ENCODE assay signal across 16 mouse cellular contexts in the genomic region with DNA sequence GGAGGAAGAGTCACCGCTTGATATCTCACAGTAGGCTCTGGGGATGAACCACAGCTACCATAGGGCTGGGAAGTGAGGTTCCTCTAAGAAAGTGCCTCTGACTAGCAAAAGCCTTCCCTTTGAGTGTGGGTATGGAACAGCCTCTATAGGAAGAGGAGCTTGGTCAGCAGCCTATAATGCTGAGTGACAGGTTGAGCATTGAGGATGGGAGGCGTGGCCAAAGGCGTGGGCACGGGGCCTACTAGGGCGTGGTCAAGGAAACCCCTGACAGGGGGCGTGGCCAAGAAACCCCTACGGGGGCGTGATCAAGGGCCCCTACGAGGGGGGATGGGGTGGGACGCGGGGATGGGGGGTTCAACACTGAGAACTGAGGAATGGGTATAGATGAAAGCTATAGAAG.
DNase-seq lines count a peak whose midpoint lies in the region; ATAC-seq lines count a peak whose summit lies in the region.
"Had no signal": no experiment of that assay in that cellular context is flagged by ENCODE, and none has a peak within 500 bp of the region (broad histone marks: within the 10 kb centered on the region; RNA-seq: fewer than 3 reads in every experiment).

No protein-coding gene starts in this region.

- DNase-seq in liver (peak; percentile 42), ZHBTc4 (ENCODE audit: low read depth, low spot score) (peak; percentile 49)
- DNase-seq in liver, embryonic 11.5 days (ENCODE audit: low spot score) = no peak
- peak; percentile 81 for DNase-seq in embryo, embryonic 10 days (ENCODE audit: low spot score)
- DNase-seq in heart, postnatal 4 days = no peak
- DNase-seq: cerebellum, postnatal 14 days; lung, adult 18-20 months; right cerebral cortex, postnatal 14 days; thymus, postnatal 14 days had no signal

- WGBS in liver, embryonic 11.5 days = 18% methylated on average over 11 of the region's 11 CpGs
- 19% methylated on average over 11 of the region's 11 CpGs for WGBS in hindbrain, embryonic 13.5 days

- H3K36me3 ChIP-seq in liver, embryonic 11.5 days (ENCODE audit: control insufficient read depth, insufficient read depth, low read length) = no peaks in the 10 kb centered on the region
- no peaks in the 10 kb centered on the region for H3K36me3 ChIP-seq in hindbrain, embryonic 13.5 days
- H3K36me3 ChIP-seq: heart, embryonic 15.5 days; limb, embryonic 12.5 days had no signal

- no peak overlapping the region for H3K4me3 ChIP-seq in liver, embryonic 11.5 days (ENCODE audit: low read depth, low read length)
- H3K4me3 ChIP-seq in hindbrain, embryonic 13.5 days = no peak overlapping the region
- H3K4me3 ChIP-seq: heart, embryonic 15.5 days; limb, embryonic 12.5 days had no signal

- no peaks in the 10 kb centered on the region for H3K9me3 ChIP-seq in liver, embryonic 11.5 days (ENCODE audit: control insufficient read depth, low read length)
- no peaks in the 10 kb centered on the region for H3K9me3 ChIP-seq in hindbrain, embryonic 13.5 days
- H3K9me3 ChIP-seq: heart, embryonic 15.5 days; limb, embryonic 12.5 days had no signal

- H3K27me3 ChIP-seq in liver, embryonic 11.5 days (replicated peaks; ENCODE audit: control insufficient read depth, insufficient read depth, low read length) = no peaks in the 10 kb centered on the region
- H3K27me3 ChIP-seq in hindbrain, embryonic 13.5 days = no peaks in the 10 kb centered on the region
- H3K27me3 ChIP-seq: limb, embryonic 12.5 days had no signal

- H3K4me1 ChIP-seq in liver, embryonic 11.5 days (replicated peaks; ENCODE audit: control insufficient read depth, insufficient read depth, low read length) = peaks cover 13% of the 10 kb centered on the region
- peaks cover 83% of the 10 kb centered on the region for H3K4me1 ChIP-seq in hindbrain, embryonic 13.5 days (replicated peaks)

- no peak overlapping the region for H3K9ac ChIP-seq in liver, embryonic 11.5 days (ENCODE audit: low read depth, low read length)
- no peak overlapping the region for H3K9ac ChIP-seq in hindbrain, embryonic 13.5 days
- H3K9ac ChIP-seq: heart, embryonic 15.5 days; limb, embryonic 12.5 days had no signal

- no peak overlapping the region for H3K4me2 ChIP-seq in liver, embryonic 11.5 days
- H3K4me2 ChIP-seq in hindbrain, embryonic 13.5 days = no peak overlapping the region
- H3K4me2 ChIP-seq: heart, embryonic 15.5 days; limb, embryonic 12.5 days had no signal

- no peak overlapping the region for H3K27ac ChIP-seq in liver, embryonic 11.5 days (ENCODE audit: low read depth, low read length)
- peak overlapping the region; percentile 19; the same call in 1 of the 2 replicates for H3K27ac ChIP-seq in hindbrain, embryonic 13.5 days
- H3K27ac ChIP-seq: heart, embryonic 15.5 days; limb, embryonic 12.5 days; macrophage; stomach, postnatal 0 days had no signal

- ATAC-seq in liver, embryonic 11.5 days (replicated peaks; ENCODE audit: low FRiP score) = no peak; the same call in 1 of the 2 replicates
- ATAC-seq in hindbrain, embryonic 13.5 days (ENCODE audit: low FRiP score) = no peak
- ATAC-seq in frontal cortex, adult (ENCODE audit: low TSS enrichment) = no peak
- ATAC-seq: activated CD4-positive, CD25-positive, alpha-beta regulatory T cell, adult 4 months had no signal

Comparison
In these comparisons a context has a peak if more than half of its experiments do, and no peak if none do; other contexts are left out.
1. DNase-seq: peak in liver (single experiment), ZHBTc4 (single experiment) and embryo, embryonic 10 days (single experiment); none in liver, embryonic 11.5 days (single experiment) and heart, postnatal 4 days (single experiment).